Mouse (Mus musculus): ENCODE results near the gene Tekt3.

GRCm38 (mm10) chr11:63142311-63142710 is 80.9 kb downstream of the Tekt3 start:
- TF ChIP-seq CTCF (IDR thresholded peaks at IDR 0.05) (no peak), EP300 (IDR thresholded peaks at IDR 0.05) (peak; percentile 14; the same call in 1 of the 2 replicates)
